Mouse (Mus musculus) MEL (cell line): Measurements from ENCODE around the gene Evpl. TPM values are rescaled to one million over a fixed set of nuclear protein-coding genes. Genes with fewer than 3 reads are reported as not detected.

Source experiments
- DNase-seq: peaks from one replicate; pipeline ENCODE4 v3.0.0; 2011; ENCODE audit warnings: low read depth, low spot score
- H3K27ac ChIP-seq: 2 replicates; pipeline ENCODE4 v1.5.1; 2012; ENCODE audit warnings: low read depth, mild to moderate bottlenecking, control low read depth, low read length, moderate library complexity; ENCODE audit not compliant: control insufficient read depth
- H3K27me3 ChIP-seq, 2 experiments: fragments of 150-350 bp in 1 of 2; sonication (generic) in 1 of 2; 2 replicates each; pipeline ENCODE4 v1.6.1; 2012; ENCODE audit warnings: low read length in 2 of 2, mild to moderate bottlenecking in 2 of 2, improper control_type of control experiment in 1 of 2, moderate library complexity in 1 of 2; ENCODE audit not compliant: insufficient read depth in 2 of 2, control insufficient read depth in 1 of 2
- H3K36me3 ChIP-seq, 2 experiments: 2 replicates each; pipeline ENCODE4 v1.6.1; 2012 to 2014; ENCODE audit warnings: low read length in 2 of 2, improper control_type of control experiment in 1 of 2, inconsistent platforms in 1 of 2, mild to moderate bottlenecking in 1 of 2; ENCODE audit not compliant: insufficient read depth in 2 of 2, control insufficient read depth in 1 of 2
- H3K4me1 ChIP-seq, 2 experiments: fragments of 150-350 bp in 1 of 2; sonication (generic) in 1 of 2; 2 replicates each; pipeline ENCODE4 v1.6.1; 2012; ENCODE audit warnings: low read length in 2 of 2, improper control_type of control experiment in 1 of 2, mild to moderate bottlenecking in 1 of 2; ENCODE audit not compliant: insufficient read depth in 2 of 2, control insufficient read depth in 1 of 2
- H3K4me3 ChIP-seq, 2 experiments: fragments of 150-350 bp in 1 of 2; sonication (generic) in 1 of 2; 2 replicates each; pipeline ENCODE4 v1.5.1; 2012; ENCODE audit warnings: low read depth in 2 of 2, low read length in 2 of 2, mild to moderate bottlenecking in 2 of 2, moderate library complexity in 2 of 2, control low read depth in 1 of 2, improper control_type of control experiment in 1 of 2; ENCODE audit not compliant: control insufficient read depth in 1 of 2, insufficient read depth in 1 of 2
- H3K79me2 ChIP-seq: 2 replicates; pipeline ENCODE4 v1.6.1; 2012; ENCODE audit warnings: mild to moderate bottlenecking, low read length, moderate library complexity; ENCODE audit not compliant: control insufficient read depth, poor library complexity, insufficient read depth
- H3K9ac ChIP-seq: 2 replicates; pipeline ENCODE4 v1.6.1; 2012; ENCODE audit warnings: low read depth, mild to moderate bottlenecking, control low read depth, low read length, moderate library complexity; ENCODE audit not compliant: control insufficient read depth, poor library complexity, severe bottlenecking
- H3K9me3 ChIP-seq: fragments of 150-350 bp; sonication (generic); replicated peaks from 2 replicates; pipeline ENCODE4 v1.6.1; 2012; ENCODE audit warnings: mild to moderate bottlenecking, low read length, improper control_type of control experiment, moderate library complexity; ENCODE audit not compliant: insufficient read depth
- BHLHE40 ChIP-seq: IDR thresholded peaks from 2 replicates; pipeline ENCODE4 v1.6.1; 2012; ENCODE audit warnings: low read depth, mild to moderate bottlenecking, inconsistent platforms, low read length, improper control_type of control experiment, borderline replicate concordance
- CHD1 ChIP-seq: IDR thresholded peaks from 2 replicates; pipeline ENCODE4 v1.6.1; 2012; ENCODE audit warnings: low read depth, mild to moderate bottlenecking, inconsistent platforms, low read length, improper control_type of control experiment
- E2F4 ChIP-seq: IDR thresholded peaks from 2 replicates; pipeline ENCODE4 v1.6.1; 2011; ENCODE audit warnings: low read depth, low read length, improper control_type of control experiment, borderline replicate concordance
- EP300 ChIP-seq, 2 experiments: IDR thresholded peaks; 2 replicates each; pipeline ENCODE4 v1.6.1; 2011; ENCODE audit warnings: improper control_type of control experiment in 2 of 2, low read length in 2 of 2, low read depth in 1 of 2, mild to moderate bottlenecking in 1 of 2
- ETS1 ChIP-seq: IDR thresholded peaks from 2 replicates; pipeline ENCODE4 v1.6.1; 2012; ENCODE audit warnings: low read depth, mild to moderate bottlenecking, inconsistent platforms, low read length, improper control_type of control experiment, moderate library complexity
- GATA1 ChIP-seq: IDR thresholded peaks from 2 replicates; pipeline ENCODE4 v1.6.1; 2011; ENCODE audit warnings: low read depth, low read length, improper control_type of control experiment
- HCFC1 ChIP-seq: IDR thresholded peaks from 2 replicates; pipeline ENCODE4 v1.6.1; 2012; ENCODE audit warnings: low read depth, mild to moderate bottlenecking, inconsistent platforms, low read length, improper control_type of control experiment, moderate library complexity
- MAFK ChIP-seq: IDR thresholded peaks from 2 replicates; pipeline ENCODE4 v1.6.1; 2011; ENCODE audit warnings: low read depth, mild to moderate bottlenecking, low read length, improper control_type of control experiment, borderline replicate concordance
- MAZ ChIP-seq: IDR thresholded peaks from 2 replicates; pipeline ENCODE4 v1.6.1; 2012; ENCODE audit warnings: low read depth, mild to moderate bottlenecking, inconsistent platforms, low read length, improper control_type of control experiment
- MXI1 ChIP-seq: IDR thresholded peaks from 2 replicates; pipeline ENCODE4 v1.6.1; 2011; ENCODE audit warnings: mild to moderate bottlenecking, low read depth, low read length, improper control_type of control experiment
- MYB ChIP-seq: IDR thresholded peaks from 2 replicates; pipeline ENCODE4 v1.6.1; 2011; ENCODE audit warnings: mild to moderate bottlenecking, low read depth, low read length, improper control_type of control experiment
- MYC ChIP-seq: IDR thresholded peaks from 2 replicates; pipeline ENCODE4 v1.6.1; 2011; ENCODE audit warnings: low read depth, mild to moderate bottlenecking, low read length, improper control_type of control experiment, moderate library complexity
- POLR2AphosphoS5 ChIP-seq: IDR thresholded peaks from 2 replicates; pipeline ENCODE4 v1.6.1; 2012; ENCODE audit warnings: low read depth, borderline replicate concordance, mild to moderate bottlenecking, inconsistent platforms, low read length, moderate library complexity, mixed read lengths
- RCOR1 ChIP-seq: IDR thresholded peaks from 2 replicates; pipeline ENCODE4 v1.6.1; 2012; ENCODE audit warnings: low read depth, mild to moderate bottlenecking, inconsistent platforms, low read length, improper control_type of control experiment
- SIN3A ChIP-seq: IDR thresholded peaks from 2 replicates; pipeline ENCODE4 v1.6.1; 2012; ENCODE audit warnings: low read length, improper control_type of control experiment, inconsistent platforms
- TAL1 ChIP-seq: IDR thresholded peaks from 2 replicates; pipeline ENCODE4 v1.6.1; 2012; ENCODE audit warnings: mild to moderate bottlenecking, inconsistent platforms, low read length, moderate library complexity, mixed read lengths
- TCF12 ChIP-seq: IDR thresholded peaks from 2 replicates; pipeline ENCODE4 v1.6.1; 2014; ENCODE audit warnings: low read depth, mild to moderate bottlenecking, inconsistent platforms, low read length, improper control_type of control experiment, moderate library complexity
- USF1 ChIP-seq: IDR thresholded peaks from 2 replicates; pipeline ENCODE4 v1.6.1; 2014; ENCODE audit warnings: low read depth, mild to moderate bottlenecking, inconsistent platforms, low read length, improper control_type of control experiment, moderate library complexity
- USF2 ChIP-seq, 2 experiments: IDR thresholded peaks; 2 replicates each; pipeline ENCODE4 v1.6.1; 2011 to 2012; ENCODE audit warnings: improper control_type of control experiment in 2 of 2, low read length in 2 of 2, borderline replicate concordance in 1 of 2, inconsistent platforms in 1 of 2, low read depth in 1 of 2, mild to moderate bottlenecking in 1 of 2; ENCODE audit not compliant: insufficient read depth in 1 of 2
- ZKSCAN1 ChIP-seq: IDR thresholded peaks from 2 replicates; pipeline ENCODE4 v1.6.1; 2012; ENCODE audit warnings: low read depth, mild to moderate bottlenecking, inconsistent platforms, low read length, improper control_type of control experiment, moderate library complexity
- ZNF384 ChIP-seq: IDR thresholded peaks from 2 replicates; pipeline ENCODE4 v1.6.1; 2012; ENCODE audit warnings: low read depth, mild to moderate bottlenecking, inconsistent platforms, low read length, improper control_type of control experiment
- polyA plus RNA-seq, 2 experiments: library from polyadenylated mRNA; stranded (reverse) in 1 of 2; unstranded in 1 of 2; fragments of >175 nt in 1 of 2; fragments of >200 nt in 1 of 2; gene quantifications; 2 replicates each; pipeline versions ENCODE4 v1.2.1 to v1.2.4; 2012; ENCODE audit warnings: low replicate concordance in 2 of 2, low read depth in 1 of 2; ENCODE audit not compliant: insufficient read length in 2 of 2, insufficient read depth in 1 of 2, missing spikeins in 1 of 2
- total RNA-seq: library from RNA; depleted of rRNA; stranded (reverse); fragments of 300-350 nt; gene quantifications from 2 replicates; pipeline ENCODE4 v1.2.3, GENCODE M21; 2012

Evpl gene
- total and polyA plus RNA-seq, 3 experiments, result 0.39 to 0.78 TPM; not detected in 1

- H3K9ac ChIP-seq, result no peak overlapping the region
- peaks cover 0 to 8% of the 10 kb centered on the region in 2 experiments; a peak in 2 of 4 replicates for H3K36me3 ChIP-seq
- H3K27ac ChIP-seq, result no peak overlapping the region
- no peaks in the 10 kb centered on the region for H3K27me3 ChIP-seq
- H3K9me3 ChIP-seq, result no peaks in the 10 kb centered on the region
- no peak for TF ChIP-seq ETS1
- no peak for TF ChIP-seq RCOR1
- TF ChIP-seq TCF12, result no peak
- TF ChIP-seq USF1, result no peak
- TF ChIP-seq EP300 (IDR thresholded peaks at IDR 0.05; ENCODE audit: low read depth in 1 of 2, low read length in 2 of 2), result no peak
- TF ChIP-seq MXI1, result no peak
- TF ChIP-seq GATA1, result no peak
- no peak for TF ChIP-seq TAL1
- TF ChIP-seq MAZ, result no peak
- TF ChIP-seq MYB, result no peak
- no peak for TF ChIP-seq E2F4
- no peak for TF ChIP-seq USF2 (IDR thresholded peaks at IDR 0.05; ENCODE audit: borderline replicate concordance in 1 of 2, insufficient read depth in 1 of 2, low read depth in 1 of 2, low read length in 2 of 2)
- TF ChIP-seq CHD1, result no peak
- no peak for TF ChIP-seq MAFK
- no peak for TF ChIP-seq ZKSCAN1
- DNase-seq, result no peak
- no peaks in the 10 kb centered on the region for H3K4me1 ChIP-seq
- H3K4me3 ChIP-seq, result no peak overlapping the region
- no peaks in the 10 kb centered on the region for H3K79me2 ChIP-seq
These were observed 59.3 kb downstream of the Evpl start for GRCm38 (mm10) chr11:116178411-116179121.

- Histone ChIP-seq H3K4me1 (no peaks in the 10 kb centered on the region), H3K79me2 (no peaks in the 10 kb centered on the region), H3K9me3 (no peaks in the 10 kb centered on the region), H3K4me3 (no peak overlapping the region), H3K27me3 (no peaks in the 10 kb centered on the region), H3K9ac (no peak overlapping the region), H3K27ac (no peak overlapping the region), H3K36me3 (peaks cover 0 to 6% of the 10 kb centered on the region in 2 experiments; a peak in 2 of 4 replicates)
- DNase-seq, result no peak
- no peak for TF ChIP-seq SIN3A
- TF ChIP-seq ZNF384, result no peak
- TF ChIP-seq USF1, result no peak
- no peak for TF ChIP-seq POLR2AphosphoS5
- no peak for TF ChIP-seq USF2 (IDR thresholded peaks at IDR 0.05; ENCODE audit: borderline replicate concordance in 1 of 2, insufficient read depth in 1 of 2, low read depth in 1 of 2, low read length in 2 of 2)
- no peak for TF ChIP-seq MAZ
- TF ChIP-seq BHLHE40, result no peak
- TF ChIP-seq MYC, result no peak
- TF ChIP-seq E2F4, result no peak
- no peak for TF ChIP-seq ZKSCAN1
- TF ChIP-seq HCFC1, result no peak
- TF ChIP-seq MYB, result no peak
These were observed 61.9 kb downstream of the Evpl start for GRCm38 (mm10) chr11:116176010-116176409.
